Mouse (Mus musculus): ENCODE measurements at regions not wholly inside any gene's neighbourhood (a gene's known extent, or its start where the extent isn't known, plus 50 kb on each side); places are given as distances from the start of the nearest gene placed in this dataset.

DNA sequence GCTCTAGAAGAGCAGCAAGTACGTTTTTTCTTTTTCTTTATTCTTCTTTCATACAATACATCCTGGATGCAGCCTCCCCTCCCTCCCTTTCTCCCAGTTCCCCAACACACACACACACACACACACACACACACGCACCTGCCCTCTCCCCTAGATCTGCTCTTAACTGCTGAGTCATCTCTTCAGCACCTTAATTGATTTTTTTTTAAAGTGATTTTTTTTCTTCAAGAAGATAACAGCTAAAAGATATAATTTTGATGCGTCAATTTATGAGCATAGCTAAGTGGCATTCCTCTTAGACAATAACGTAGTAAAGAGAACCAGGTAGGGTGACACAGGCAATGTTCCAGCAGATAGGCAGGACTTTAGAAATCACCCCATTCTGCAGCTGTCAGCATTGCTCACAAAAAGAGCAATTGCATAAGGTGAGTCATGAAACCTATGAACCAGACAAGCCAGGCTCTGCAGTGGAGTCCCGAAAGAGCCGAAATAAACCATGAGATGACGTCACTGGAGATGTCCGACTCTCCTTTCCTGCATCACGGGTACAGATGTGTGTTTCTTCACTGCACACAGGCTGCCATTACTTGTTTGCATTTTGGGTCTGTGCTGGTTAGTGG lies 63.9 kb upstream of the Tnrc6a start:
- DNase-seq, result no peak

DNA sequence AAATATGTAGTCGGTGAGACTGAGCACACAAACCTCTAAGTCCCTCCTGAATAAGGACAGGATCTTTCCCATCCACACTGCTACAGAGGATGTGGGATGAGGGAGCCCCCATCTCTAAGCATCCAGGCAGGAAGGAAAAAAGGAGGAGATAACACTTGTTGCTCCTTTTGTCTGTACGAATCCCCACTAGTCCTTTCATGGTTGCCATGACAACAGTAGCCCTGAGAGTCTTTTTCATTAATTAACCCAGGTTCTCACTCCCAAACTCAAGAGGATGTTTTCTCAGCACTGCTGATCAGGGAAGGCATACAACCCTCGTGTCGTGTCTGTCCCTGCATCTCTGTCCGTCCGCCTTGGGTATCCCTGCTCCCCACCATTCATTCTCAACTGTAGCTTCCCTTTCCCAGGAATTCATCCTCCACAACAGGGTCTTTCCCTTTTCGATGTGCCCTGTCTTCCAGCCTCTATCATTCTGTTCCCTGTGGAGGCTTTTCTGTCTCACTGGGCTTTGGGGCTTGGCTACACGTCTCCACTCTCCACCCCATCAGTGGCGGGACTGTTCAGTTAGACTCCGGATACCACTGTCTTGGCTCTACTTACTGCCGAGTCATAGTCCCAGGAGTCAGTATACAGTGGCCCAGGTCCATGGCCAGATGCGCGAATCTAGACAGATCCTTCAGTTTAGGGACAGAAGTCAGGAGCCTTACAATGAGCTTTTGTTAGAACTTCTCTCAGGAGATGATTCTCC lies 60.2 kb upstream of the Tnrc6a start:
- no peak for DNase-seq

DNA sequence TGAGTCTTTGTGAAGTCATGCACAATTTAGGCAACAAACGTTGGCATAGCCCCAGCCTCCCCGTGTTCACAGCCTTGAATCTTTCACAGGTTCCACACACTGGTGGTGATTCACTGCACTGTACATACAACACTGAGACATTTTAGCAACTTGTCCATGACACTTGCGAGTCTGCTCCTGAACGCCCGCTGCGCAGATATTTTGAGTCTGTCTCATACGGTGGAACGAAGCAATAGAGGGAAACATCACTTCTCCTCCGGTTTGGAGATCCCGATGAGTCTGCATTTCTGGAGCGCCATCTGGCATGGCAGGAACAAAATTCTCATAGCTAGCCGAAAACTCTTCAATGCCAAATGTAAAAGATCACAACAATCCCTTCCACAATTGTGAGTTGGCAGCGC lies 57.7 kb upstream of the Tnrc6a start:
- DNase-seq, result peak in 1 of 2 experiments; percentile 23

DNA sequence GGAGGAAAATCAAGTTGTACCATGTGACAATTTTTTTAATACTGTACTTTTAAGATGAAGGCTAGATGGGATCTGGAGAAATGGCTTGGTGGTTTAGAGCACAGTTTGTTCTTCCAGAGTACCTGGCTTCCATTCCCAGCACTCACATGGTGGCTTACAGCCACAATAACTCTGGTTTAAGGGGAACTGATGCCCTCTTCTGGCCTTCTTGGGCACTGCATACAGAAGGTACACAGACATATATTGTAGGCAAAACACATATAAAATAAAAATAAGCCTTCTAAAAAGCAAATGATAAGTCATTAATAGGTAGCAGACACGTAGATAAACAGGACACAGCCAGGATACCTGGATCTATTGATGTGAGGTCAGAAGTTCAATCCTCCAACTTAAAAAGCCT lies 56.3 kb upstream of the Tnrc6a start:
- no peak for DNase-seq

DNA sequence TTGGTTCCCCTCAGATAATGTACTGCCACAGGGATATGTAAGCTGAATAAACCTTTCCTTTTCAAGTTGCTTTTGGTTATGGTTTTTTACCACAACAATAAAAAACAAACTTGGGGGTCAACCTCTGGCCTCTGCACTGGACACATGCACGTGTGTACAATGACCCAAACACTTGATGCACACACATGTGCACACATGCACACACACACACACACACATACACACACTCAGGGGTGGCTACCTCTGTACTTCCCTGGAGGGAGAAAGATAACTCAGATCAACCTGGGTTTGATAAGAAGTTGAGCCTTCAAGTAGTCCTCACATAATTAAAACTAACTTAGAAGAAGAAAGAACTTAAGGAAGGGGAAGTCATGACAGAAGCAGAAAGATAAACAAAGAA lies 55.4 kb upstream of the Tnrc6a start:
- no peak for DNase-seq

DNA sequence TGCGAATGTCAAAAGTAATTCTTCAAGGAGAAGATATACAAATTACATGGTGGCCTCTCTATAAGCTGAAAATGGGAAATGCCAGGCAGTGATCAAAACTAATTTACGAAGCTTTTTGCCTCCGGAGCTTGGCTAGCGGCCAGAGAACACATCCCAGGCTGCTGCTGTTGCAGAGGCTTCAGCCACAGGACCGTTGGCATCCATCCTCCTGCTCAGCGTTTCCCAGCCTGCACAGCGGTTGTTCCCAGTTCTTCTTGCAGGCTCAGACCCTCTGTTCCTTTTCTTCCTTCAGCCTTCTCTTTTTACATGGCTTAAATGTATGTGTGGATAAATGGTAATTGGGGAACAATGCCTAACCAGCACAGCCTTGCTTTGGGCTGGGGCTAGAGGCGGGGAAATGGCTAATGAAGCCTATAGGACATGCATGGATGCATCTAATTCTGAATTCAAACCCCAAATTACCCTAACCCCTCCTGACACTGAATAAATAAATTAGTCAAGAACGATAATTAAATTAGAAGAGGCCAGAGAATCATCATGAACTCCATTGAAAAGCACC lies 54.9 kb upstream of the Tnrc6a start:
- peak; percentile 29 to 50 for DNase-seq

DNA sequence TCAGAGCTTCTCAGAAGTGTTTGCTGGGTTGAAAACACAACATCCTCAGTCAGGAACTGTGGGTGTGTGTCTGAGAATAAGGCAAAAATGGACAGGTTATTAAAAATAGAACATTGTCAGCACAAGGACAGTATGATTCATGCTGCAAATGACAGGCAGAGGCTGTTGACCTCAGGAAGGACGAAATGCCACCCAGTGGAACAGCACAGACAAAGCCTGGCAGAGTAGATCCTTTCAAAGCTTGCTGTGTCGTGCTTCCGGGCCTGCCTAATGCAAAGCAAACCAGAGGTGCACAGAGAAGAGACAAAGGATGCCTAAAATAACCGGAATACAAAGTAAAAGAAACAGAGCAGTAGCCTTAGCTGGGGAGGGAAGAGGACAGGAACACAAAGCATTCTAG lies 54.4 kb upstream of the Tnrc6a start:
- DNase-seq, result no peak

DNA sequence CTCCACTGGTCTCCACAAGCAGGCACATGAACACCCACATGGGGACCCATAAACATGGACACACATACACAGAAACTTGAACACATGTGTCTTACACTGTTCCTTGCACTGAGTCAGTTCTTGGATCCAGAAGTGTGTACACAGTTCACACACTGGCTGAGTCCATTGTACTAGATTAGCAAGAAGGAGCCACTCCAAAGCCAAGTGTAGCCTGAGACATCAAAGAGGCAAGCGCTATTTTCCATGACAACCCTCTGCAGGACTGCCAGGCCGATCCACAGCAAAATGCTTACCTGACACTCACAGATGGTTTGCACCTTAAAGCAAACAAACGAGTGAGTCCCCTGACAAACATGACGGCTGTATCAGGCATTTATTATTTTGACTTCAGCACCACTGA lies 52.8 kb upstream of the Tnrc6a start:
- peak; percentile 35 to 60 for DNase-seq

All from lung, postnatal 4 days (tissue).